Mouse (Mus musculus): ENCODE results near the gene Alox12. TPM values are rescaled to one million over a fixed set of nuclear protein-coding genes. Genes with fewer than 3 reads are reported as not detected.
A peak's percentile ranks its signal among the peaks of the same experiment; 100 is the strongest.

The Alox12 gene
- total RNA-seq, 2 experiments from 2014 or later, result 0.45 to 0.69 TPM

DNA sequence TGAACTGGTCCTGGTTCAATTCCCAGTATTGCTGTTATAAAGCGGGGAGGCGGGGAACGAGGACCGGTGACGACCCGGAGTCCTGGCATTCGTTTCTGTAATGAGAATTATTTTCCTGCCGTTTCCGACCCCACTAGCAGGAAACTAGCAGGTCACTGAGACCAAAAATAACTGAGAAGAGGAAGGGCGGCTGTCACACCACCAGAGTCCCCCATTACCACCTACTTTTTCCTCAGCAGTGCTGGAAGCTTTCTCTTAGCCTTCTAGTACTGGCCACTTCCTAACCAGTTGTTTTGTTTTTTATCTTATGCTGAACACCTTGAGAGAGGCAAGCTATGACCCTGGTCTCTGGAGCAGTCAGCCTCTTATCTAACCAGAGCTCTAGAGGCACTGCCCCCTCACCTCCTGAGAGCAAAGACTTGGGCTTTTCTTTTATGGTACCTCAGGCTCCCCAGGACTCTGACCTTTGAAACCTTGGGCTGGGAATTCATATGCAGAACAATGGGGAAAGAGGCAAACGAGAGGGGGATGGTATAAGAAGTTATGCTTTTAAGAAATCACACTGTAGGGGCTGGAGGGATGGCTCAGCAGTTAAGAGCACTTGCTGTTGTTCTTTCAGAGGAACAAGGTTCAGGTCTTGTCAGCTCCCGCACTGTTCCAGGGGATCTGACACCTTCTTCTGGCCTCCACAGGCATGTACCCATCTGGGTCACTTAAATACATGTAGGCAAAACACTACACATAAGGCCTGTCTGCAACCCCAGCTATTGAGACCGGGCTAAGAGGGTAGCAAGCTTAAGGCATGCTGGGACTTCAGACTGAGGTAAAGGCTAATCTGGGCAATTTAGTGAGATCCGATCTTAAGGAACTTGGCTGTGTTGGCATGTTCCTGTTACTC, 33.3 kb downstream of the Alox12 start:
- peak; percentile 9 to 25 for DNase-seq (ENCODE audit: low spot score in 2 of 2)

DNA sequence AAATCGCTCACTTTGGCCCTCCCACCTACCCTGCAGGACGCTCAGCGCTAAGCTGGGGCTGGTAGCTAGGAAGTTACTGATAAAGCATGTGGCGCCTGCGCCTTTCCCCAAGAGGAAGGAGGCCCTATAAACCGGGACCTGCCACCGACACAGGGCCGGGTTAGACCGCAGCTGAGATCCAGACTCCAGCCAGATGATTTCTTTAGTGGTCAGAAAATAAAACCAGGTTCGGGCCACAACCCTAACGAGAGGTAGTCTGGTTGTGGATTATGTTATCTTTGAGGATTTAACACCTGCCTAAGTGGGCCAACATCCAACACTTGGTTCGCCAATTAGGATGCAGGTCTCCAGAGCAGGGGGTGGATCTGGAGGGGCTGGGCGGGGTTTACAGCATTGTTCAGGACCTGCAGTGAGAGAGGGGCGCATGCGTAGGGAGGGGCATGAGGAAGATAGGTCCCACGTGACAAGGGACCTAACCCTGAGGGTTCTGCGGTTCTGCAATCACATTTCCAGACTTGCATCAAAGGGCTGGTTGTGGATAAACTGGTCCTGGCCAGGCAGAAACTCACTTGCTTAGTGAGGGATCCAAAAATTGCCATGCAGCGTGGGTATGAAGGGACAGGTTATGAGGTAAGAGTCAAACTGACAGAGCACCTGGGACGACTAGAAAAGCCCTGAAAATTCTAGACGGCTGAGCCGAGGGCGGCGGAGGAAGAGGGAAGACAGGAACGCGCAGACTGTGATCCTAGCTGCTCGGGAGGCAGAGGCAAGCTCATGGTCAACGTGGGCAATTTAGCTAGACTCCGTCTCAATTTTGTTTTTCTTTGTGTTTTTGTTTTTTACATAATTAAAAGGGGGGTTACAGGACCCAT, 34.2 kb downstream of the Alox12 start, which contains the start of gene Slc16a13:
Gene Slc16a13, minus strand, starts transcription at position 334 of the 872 bp plus-strand sequence.
- peak; percentile 93 to 94 for DNase-seq (ENCODE audit: low spot score in 2 of 2)

- DNase-seq (ENCODE audit: low spot score in 2 of 2), result peak in 1 of 2 experiments; percentile 55
Observed at GRCm38 (mm10) chr11:70220323-70220722, 34.8 kb downstream of the Alox12 start.

DNA sequence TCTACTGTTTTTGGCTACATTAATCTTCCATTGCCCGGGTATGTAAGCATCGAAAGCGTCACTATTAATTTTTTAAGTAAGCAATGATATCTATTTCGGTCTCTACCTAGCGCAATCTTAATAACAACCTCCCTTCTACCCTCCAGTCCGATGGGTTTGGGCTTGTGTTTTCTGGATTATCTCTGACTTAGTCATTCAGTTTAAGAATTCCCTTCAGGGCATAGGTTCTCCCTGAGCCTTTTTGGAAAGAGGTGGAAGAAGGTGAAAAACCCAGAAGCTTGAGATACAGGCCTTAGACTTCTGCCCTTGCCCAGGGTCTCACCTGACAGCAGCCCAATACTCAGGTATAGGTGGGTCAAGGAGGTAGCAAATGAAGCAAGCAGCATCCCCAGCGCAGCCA, 35.3 kb downstream of the Alox12 start:
- DNase-seq (ENCODE audit: low spot score in 2 of 2), result no peak

DNA sequence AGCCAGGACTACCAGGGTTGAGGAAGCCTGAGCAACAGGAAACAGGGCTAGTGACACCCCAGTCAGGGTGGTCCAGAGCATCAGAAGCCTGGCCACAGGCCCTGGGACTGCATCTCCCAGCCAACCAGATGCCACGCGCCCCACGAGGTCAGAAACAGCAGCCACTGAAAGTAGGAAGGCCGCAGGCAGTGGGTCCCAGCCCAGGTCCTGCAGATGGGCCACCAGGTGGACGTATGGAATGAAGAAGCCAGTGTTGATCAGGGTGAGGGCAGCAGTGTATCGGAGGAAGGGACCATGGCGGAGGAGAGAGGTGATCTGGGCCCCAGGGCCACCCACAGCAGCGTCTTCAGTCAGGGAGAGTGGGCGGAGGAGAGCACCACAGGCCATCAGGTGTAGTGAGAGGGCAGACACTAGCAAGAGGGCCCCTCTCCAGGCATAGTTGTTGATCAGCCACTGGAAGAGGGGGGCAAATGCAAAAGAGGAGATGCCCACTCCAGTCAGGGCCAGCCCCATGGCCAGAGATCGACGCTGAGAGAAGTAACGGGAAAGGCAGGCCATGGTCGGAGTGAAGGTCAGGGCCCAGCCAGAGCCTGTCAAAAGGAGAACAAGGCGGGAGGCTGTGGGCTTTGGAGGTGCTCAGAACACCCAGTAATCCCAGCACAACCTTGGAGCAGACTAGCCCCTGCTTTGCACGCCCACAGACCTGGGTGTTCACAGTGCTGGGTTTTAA, 36.2 kb downstream of the Alox12 start:
- no peak for DNase-seq (ENCODE audit: low spot score in 2 of 2)

- DNase-seq (ENCODE audit: low spot score in 2 of 2), result no peak
Observed at GRCm38 (mm10) chr11:70218039-70218438, 37.1 kb downstream of the Alox12 start.

DNA sequence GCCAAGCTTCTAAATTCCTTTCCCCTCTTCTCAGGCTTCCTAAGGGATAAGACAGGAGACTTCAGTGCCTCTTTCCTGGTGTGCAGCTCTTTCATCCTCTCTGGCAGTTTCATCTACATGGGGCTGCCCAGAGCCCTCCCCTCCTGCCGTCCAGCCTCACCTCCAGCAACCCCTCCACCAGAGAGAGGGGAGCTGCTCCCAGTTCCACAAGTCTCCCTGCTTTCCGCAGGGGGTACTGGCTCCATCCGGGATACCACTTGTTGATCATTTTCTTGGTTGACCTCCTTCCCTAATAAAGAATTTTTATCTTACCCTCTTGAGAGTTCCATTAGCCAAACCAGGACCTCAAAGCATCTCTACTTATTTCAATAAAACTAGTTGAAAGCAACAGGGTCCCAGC, 39.0 kb downstream of the Alox12 start:
- DNase-seq (ENCODE audit: low spot score in 2 of 2), result no peak

GRCm38 (mm10) chr11:70215301-70215700, 39.9 kb downstream of the Alox12 start:
- DNase-seq (ENCODE audit: low spot score in 2 of 2), result peak in 1 of 2 experiments; percentile 28

- peak in 1 of 2 experiments; percentile 39 for DNase-seq (ENCODE audit: low spot score in 2 of 2)
Observed at GRCm38 (mm10) chr11:70214856-70215209, 40.3 kb downstream of the Alox12 start.

GRCm38 (mm10) chr11:70214191-70214855, 40.8 kb downstream of the Alox12 start:
- peak in 1 of 2 experiments; percentile 63 for DNase-seq (ENCODE audit: low spot score in 2 of 2)

- peak in 1 of 2 experiments; percentile 44 for DNase-seq (ENCODE audit: low spot score in 2 of 2)
Observed at GRCm38 (mm10) chr11:70213736-70214135, 41.4 kb downstream of the Alox12 start.

DNA sequence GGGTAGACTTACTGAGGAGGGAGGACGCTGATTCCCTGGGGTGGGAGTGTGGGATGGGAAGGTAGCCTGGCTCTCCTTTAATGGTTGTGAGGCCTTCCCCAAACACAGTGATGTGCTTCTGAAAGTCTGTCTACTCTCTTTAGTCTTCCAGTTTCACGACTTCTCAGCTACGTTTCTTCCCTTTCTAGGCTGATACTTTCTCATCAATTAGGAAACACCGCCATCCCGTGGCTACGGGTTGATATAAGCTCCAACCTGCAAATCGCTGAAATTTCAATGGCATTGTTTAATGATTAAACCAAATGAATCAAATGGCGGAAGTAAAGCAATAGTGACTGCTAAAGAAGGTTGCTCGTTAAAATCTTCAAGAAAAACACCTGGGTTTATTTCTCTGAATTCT, 42.3 kb downstream of the Alox12 start:
- DNase-seq (ENCODE audit: low spot score in 2 of 2), result peak; percentile 78 to 84

- DNase-seq (ENCODE audit: low spot score in 2 of 2), result peak in 1 of 2 experiments; percentile 16
Observed at GRCm38 (mm10) chr11:70212423-70212822, 42.7 kb downstream of the Alox12 start, which contains the start of gene Slc16a11. TSS of gene Slc16a11 (plus strand) at chr11:70212752.

DNA sequence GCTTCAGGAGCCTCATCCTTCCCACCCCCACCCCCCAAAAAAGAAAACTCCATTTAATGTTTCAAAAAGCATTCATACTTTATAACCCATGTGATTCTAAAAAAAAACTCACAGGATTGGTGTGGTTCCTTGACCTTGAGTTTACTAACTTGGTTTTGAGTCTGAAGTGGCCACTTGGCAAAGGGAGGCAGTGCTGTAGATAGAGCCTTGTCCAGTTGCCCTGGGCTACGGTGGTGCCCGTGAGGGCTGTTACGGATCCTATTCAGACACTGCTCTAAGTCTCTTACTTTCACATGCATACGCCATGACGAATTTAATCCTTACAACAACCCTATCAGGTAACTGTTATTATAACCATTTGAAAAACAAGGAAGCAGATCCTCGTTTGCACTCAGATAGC, 43.2 kb downstream of the Alox12 start:
- DNase-seq (ENCODE audit: low spot score in 2 of 2), result no peak

- DNase-seq (ENCODE audit: low spot score in 2 of 2), result no peak
Observed at GRCm38 (mm10) chr11:70210681-70211080, 44.5 kb downstream of the Alox12 start.

DNA sequence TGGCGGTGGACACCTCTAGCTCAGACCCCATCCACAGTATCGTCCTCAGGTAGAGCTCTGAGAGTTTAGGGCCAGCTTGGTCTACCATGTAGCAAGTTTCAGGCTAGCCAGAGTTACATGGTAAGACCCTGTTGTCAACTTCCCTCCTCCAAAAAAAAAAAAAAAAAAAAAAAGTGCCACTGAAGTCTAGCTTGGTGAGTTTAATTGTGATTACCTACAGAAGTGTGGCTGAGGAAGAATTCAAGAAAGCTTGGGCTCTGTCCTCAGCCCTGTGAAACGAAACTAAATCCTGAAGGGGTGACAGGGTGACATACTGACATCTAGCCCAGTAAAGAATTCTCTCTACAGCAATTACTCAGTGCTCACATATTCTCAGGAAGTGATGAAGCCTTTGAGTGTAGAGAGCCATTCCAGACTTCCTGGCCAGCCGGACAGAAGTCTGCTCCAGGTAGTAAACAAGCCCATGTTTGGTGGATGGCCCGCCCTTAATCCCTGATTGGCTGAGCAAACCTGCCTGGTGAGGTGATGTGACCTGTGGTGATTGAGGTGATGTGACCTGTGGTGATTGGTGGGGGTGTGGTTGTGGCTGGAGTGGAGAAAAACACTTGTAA, 46.3 kb downstream of the Alox12 start:
- no peak for DNase-seq (ENCODE audit: low spot score in 2 of 2)

- DNase-seq (ENCODE audit: low spot score in 2 of 2), result no peak
Observed at GRCm38 (mm10) chr11:70207283-70207682, 47.9 kb downstream of the Alox12 start.

DNA sequence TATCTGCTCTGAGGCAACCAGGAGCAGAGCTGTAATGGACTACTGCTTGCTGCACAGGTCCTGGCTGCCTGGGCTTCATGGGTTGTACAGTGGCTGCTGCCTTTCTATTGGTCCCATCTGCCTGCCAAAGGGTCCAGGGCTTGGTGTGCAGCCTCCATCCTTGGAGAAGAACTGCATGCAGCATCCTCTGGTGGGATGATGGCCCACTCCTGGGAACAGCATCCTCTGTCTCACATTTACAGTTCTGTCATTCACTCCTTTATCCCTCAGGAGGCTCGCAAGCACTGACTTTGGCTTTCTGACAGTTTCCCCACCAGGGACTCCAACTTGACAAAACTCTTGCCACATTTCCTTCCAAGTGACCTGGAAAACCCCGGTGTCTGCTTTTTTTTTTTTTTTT, 48.4 kb downstream of the Alox12 start:
- no peak for DNase-seq (ENCODE audit: low spot score in 2 of 2)

GRCm38 (mm10) chr11:70201691-70202090, 53.5 kb downstream of the Alox12 start:
- peak; percentile 81 to 87 for DNase-seq (ENCODE audit: low spot score in 2 of 2)

DNA sequence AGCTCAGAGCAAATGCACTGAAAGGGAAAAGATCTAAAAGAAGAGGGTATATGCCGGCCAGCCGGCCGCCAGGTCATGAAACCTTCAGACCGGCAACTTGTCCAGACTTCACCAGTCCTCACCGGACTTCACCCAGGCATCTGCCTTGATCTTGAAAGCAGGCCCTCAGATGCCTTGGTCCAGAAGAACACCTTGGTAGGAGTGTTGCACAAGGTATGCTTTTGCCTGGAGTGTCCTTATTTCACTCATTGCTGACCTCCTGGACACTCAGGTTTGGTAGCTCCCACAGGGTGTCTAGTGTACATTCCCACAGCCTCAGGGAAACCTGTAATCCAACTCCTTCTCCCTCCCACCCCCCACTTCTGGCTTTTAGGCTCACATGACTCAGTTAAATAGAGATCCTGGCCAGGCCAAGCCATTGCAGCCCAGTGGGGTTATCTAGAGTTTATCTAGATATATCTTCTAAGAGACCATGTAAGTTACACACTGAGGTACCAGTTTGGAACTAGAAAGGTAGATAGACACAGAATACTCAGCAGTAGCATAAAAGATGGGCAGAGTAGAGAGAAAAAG, 55.0 kb downstream of the Alox12 start:
- no peak for DNase-seq (ENCODE audit: low spot score in 2 of 2)

Measured in layer of hippocampus, postnatal 10 days (tissue).